Mouse (Mus musculus) gastrocnemius, postnatal 4 days (tissue): ENCODE measurements at regions not wholly inside any gene's neighbourhood (a gene's known extent, or its start where the extent isn't known, plus 50 kb on each side); places are given as distances from the start of the nearest gene placed in this dataset.

Source experiments
- DNase-seq, 2 experiments: peaks; one replicate each; pipeline ENCODE4 v3.0.0; 2021 to 2022; ENCODE audit warnings: low spot score in 2 of 2, mixed read lengths in 2 of 2

DNA sequence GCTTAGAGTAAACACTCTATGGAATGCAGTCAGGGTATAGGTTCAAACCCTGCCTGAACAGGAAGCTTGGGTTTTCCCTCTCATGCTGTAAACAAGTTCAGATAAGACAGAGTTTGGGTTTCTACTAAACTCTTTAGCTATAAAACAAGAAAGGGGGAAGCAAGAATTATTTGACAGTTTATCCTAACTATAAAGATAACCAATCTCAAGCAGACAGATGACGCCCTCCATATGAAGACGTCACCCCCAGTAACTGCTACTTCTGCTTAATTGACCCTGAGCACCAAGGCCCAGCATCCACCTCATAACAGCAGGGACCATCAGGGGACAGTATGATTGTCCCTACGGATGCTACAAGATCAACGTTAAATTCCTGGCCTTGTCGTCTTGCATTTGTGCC, 588.4 kb downstream of the Efna5 start:
- DNase-seq: no peak

- no peak for DNase-seq
Measured at GRCm38 (mm10) chr17:62287666-62288065, 593.5 kb downstream of the Efna5 start.

GRCm38 (mm10) chr17:62287127-62287526, 594.0 kb downstream of the Efna5 start:
- DNase-seq: no peak

GRCm38 (mm10) chr17:62286086-62287080, 594.7 kb downstream of the Efna5 start:
- DNase-seq: no peak

DNA sequence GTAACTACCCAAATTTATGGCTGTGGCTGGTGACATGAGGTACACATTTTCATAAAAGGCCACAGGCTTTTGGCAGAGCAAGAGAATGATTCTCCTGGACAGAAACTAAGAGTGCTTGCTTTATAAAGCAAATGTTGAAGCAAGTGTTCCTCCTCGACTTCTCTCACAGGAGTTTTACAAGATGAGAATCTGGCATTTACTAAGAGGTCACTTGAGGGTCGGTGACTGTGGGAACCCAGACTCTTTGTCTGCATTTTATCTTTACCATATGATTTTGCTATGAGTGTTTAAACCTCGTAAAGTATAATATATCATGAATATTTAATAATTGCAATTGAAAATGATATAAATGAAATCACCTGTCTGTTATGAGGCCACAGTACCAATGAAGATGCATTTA, 600.9 kb downstream of the Efna5 start:
- DNase-seq: no peak

DNA sequence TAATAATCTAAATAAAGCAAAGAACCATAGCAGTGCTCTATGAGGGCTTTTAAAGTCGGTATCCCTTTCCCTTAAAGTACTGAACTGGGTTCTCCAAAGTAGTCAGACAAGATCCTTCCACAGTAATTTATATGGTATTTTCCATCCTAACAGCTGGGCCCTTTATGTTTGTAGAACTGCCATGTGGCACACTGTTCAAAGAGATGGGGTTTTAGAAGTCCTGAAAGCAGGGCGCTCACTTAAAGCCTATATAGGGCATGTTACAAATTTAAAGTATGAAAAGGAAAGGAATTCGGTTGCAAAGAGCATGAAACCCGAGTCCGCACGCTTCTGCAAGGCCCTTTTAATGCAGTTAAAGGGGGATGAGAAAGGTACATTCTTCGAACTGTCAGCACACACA, 609.7 kb downstream of the Efna5 start:
- no peak for DNase-seq

DNA sequence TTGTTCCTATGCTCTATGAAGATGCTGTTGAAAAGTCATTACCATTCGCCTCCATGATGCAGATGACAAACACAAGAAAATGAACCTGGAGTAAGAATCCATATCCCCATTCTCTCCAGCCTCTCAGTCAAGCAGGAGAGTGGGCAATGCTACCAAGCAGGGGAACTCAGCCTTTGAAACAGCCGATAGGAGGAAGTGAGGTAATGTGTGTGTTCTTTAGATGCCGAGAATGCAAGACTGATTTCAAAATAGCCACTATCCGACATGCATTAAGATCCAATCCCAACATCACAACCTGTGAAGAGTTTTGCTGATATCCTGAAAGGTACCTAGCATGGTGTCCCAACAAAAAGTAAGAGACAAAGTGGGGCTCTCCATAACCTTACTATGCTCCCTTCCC, 611.8 kb downstream of the Efna5 start:
- no peak for DNase-seq

DNA sequence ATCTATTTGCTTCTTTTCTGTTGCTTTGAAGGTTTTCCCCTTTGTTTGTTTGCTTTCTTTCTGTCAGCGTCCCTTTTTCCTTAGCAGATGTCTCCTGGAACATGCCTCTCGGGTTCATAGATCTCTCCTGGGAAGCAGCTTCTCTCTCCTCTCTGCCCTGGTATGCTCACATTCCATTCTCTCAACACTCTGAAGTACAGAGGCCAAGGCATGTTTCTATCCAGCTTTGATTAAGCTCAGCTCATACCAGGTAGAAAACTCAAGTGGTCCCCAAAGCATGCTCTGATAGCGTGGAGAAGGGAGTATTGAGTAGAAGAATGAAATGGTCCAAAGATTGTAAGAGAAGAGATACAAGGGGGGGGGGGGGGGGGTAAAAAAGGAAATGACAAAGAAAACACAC, 627.7 kb downstream of the Efna5 start:
- no peak for DNase-seq

DNA sequence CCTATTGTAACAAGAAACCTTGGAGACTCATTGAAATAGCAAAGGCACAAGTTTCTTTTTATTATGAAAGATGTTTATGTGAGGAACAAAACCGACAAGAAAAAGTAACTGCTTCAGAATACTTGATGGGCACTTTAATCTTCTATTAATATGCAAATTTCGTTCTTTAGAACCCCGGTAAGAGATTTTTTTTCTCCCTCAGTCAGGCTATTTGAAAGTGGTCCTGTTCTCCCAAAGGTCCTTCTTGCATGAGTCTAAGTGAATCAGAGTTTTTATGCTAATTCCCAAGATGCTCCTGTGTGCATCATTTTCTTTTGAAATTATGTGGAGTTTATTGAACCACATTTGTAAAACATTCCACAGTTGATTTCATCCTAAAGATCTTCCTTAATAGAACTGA, 633.1 kb downstream of the Efna5 start:
- no peak for DNase-seq

- DNase-seq: no peak
Measured at GRCm38 (mm10) chr17:62246650-62247049, 634.5 kb downstream of the Efna5 start.

DNA sequence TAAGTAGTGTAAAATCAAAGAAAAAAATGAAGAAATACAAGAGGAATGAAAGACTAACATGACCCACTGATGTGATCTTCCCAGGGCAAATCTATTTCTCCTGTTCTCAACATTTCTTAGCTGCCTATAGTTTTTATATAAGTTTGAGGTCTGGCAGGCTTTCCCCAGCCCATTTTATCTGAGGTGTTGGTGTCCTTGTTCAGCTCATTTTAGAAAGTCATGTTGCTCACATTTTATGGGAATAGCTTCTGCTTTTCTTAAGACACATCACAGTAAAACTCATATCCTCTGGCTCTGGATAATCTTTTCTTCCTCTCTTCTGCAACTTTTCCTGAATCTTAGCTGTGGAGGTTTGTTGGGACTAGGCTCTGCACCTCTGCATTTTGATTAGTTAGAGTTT, 650.2 kb downstream of the Efna5 start:
- DNase-seq: no peak

DNA sequence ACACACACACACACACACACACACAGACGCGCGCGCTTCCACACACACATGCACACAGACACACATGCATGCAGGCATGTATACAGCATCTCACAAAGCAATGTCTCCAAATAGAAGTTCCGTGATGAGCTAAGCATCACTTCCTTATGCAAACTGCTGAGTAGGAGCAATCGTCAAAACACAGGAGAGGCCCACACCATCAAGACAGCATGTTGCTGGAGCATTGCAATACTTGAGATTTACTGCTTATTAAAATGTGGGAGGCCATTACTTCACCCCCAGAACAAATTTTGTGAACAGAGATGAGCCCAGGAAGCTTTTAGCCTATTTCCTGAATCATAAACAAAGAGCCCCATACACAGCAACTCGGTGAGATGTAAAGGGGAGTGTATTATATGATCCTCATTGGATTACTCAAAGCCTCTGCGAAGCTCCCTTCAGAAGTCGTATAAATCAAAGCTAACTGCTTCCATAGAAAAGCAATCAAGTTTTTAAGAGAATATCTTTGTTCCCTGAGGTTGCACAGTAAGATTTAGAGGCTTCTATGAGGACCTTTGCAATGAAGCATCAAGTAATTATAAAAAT, 670.6 kb downstream of the Efna5 start:
- DNase-seq: no peak

GRCm38 (mm10) chr17:62202658-62203057, 678.5 kb downstream of the Efna5 start:
- DNase-seq: no peak

DNA sequence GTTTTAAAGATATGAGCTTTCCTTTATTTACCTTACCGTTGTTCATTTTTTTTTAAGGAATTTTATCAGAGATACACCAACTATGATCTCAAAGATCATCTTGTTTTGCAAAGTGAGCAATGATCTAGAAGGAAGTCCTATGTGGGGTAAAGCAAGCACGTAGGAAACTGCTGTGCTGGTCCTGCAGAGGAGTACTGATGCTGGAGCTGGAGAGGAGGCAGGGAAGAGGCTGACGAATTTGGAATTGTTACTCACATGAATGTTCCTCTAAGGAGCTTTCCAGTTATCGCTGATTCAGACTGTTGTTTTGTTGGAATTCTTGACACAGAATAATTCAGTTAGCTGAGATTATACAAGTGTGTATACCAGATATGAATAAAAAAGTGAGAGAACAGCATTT, 680.6 kb downstream of the Efna5 start:
- no peak for DNase-seq

DNA sequence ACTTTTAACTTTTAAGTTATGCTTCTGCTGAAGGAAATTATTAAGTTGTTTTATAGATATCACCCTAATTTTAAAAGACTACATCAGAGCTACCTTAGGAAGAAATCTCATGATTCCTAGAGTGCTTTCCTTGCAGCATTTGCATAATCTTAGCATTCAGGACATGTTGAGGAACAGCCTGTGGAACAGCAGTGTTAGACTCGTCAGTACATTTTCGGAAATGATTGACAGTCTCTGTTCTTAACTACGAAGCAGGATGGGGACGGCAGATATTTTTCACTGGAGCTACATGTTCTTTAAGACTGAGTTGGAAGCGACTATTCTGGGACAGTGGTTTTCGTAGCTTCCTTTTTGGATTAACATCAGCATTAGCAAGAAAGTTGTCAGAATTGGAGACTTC, 681.6 kb downstream of the Efna5 start:
- DNase-seq: no peak

DNA sequence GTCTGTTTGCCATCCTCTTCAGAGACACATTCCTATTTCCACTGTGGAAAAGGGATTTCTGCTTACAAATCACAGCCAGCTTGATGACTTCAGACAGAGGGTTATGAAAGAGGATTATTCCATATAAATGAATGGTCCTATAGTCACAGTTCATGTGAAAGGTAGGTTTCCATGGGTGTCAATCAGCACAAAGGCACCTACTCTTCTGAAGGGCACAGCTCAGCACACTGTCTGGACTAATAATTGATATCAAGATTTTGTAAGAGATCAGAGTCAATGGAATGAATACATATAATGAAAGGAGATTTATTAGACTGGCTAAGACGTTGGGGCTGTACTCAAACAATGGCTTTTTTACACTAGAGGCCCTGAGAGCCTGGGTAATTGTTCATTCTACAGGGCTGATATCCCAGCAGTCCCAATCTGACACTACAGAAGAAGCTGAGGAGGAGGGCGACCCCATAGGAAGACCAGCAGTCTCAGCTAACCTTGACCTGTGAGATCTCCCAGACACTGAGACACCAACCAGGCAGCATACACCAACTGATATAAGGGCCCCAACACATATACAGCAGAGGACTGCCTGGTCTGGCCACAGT, 702.4 kb downstream of the Efna5 start:
- no peak for DNase-seq

DNA sequence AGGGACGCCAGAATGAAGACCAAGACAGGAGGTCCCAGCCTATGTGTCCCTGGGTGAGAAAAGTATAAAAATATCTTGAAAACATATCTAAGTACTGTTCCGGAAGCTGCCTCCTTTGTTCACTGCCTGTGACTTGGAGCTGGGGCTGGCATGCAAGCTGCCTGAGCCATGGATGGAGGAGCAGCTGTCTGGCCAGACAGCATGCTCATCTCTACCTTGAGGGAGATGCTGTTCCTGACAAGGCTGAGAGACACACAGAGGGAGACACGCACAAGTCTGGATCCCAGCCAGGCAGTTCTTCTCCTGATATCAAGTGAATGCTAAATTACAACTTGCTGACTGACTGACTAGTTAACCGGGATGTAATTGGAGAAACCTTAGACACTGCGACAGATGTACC, 704.8 kb downstream of the Efna5 start:
- DNase-seq: no peak

GRCm38 (mm10) chr17:62172305-62172704, 708.8 kb downstream of the Efna5 start:
- DNase-seq: no peak

- no peak for DNase-seq
Measured at GRCm38 (mm10) chr17:62171532-62171931, 709.6 kb downstream of the Efna5 start.

- DNase-seq: no peak
Measured at GRCm38 (mm10) chr17:62161457-62161856, 719.7 kb downstream of the Efna5 start.

DNA sequence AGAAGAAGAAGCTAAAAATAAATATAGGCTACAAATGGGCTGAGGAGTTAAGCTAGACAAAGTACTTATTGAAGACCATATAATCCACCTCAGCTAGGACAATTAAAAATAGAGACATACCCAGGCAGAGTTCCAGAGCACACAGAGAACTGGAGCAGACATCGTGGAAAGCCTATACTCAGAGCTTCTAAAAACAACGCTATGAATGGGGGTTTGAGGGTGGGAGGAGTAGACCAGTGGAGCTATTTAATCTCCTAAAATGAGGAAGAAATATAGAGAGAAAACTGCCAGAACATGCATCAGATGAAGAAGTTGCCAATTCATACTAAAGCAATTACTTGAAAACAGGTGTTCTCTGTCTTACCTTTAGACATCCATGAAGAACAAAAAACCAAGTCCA, 720.8 kb downstream of the Efna5 start:
- DNase-seq: no peak

GRCm38 (mm10) chr17:62135050-62135449, 746.1 kb downstream of the Efna5 start:
- no peak for DNase-seq
